ENCODE assay signal across 8 mouse cellular contexts in genomic region chr16:65105184-65105931, GRCm38 (mm10). TPM values are rescaled to one million over a fixed set of nuclear protein-coding genes. Genes with fewer than 3 reads are reported as not detected.
DNase-seq lines count a peak whose midpoint lies in the region; ATAC-seq lines count a peak whose summit lies in the region.

Gene Htr1f, minus strand, starts transcription at chr16:65105854.

- no peak within 1 kb of the TSS for H3K27ac ChIP-seq in hindbrain, embryonic 14.5 days
- no peak within 1 kb of the TSS for H3K27ac ChIP-seq in midbrain, embryonic 13.5 days

- H3K36me3 ChIP-seq in hindbrain, embryonic 14.5 days (replicated peaks; ENCODE audit: control insufficient read depth, insufficient read depth) = no peaks in the 10 kb centered on the region
- H3K36me3 ChIP-seq in midbrain, embryonic 13.5 days = no peaks in the 10 kb centered on the region

- DNase-seq in cerebellum, postnatal 14 days = peak; percentile 14 to 22
- DNase-seq in cerebellum, postnatal 36 days = no peak
- DNase-seq in ovary, postnatal 36 days (ENCODE audit: low spot score) = peak; percentile 17
- DNase-seq in ovary, postnatal 14 days (ENCODE audit: low spot score) = no peak
- DNase-seq in hindbrain, embryonic 14.5 days (ENCODE audit: low spot score) = peak; percentile 43
- DNase-seq in urinary bladder, postnatal 25 days (ENCODE audit: low spot score) = no peak
- no peak for DNase-seq in urinary bladder, postnatal 14 days (ENCODE audit: low spot score)

- H3K27me3 ChIP-seq in hindbrain, embryonic 14.5 days (ENCODE audit: control insufficient read depth, insufficient read depth, low read length) = peaks cover 8% of the 10 kb centered on the region
- peaks cover 21% of the 10 kb centered on the region for H3K27me3 ChIP-seq in midbrain, embryonic 13.5 days

- 5% methylated on average over 40 of the region's 41 CpGs for WGBS in hindbrain, embryonic 14.5 days
- WGBS in midbrain, embryonic 13.5 days = 5% methylated on average over 41 of the region's 41 CpGs

- H3K4me2 ChIP-seq in hindbrain, embryonic 14.5 days (replicated peaks) = peak within 1 kb of the TSS; percentile 91
- H3K4me2 ChIP-seq in midbrain, embryonic 13.5 days (replicated peaks) = peak within 1 kb of the TSS; percentile 81

- no peaks in the 10 kb centered on the region for H3K4me1 ChIP-seq in hindbrain, embryonic 14.5 days (replicated peaks; ENCODE audit: control insufficient read depth, insufficient read depth, low read length)
- peaks cover 9% of the 10 kb centered on the region for H3K4me1 ChIP-seq in midbrain, embryonic 13.5 days (replicated peaks)

- H3K9ac ChIP-seq in hindbrain, embryonic 14.5 days = peak within 1 kb of the TSS; percentile 60
- peak within 1 kb of the TSS; percentile 56 for H3K9ac ChIP-seq in midbrain, embryonic 13.5 days (replicated peaks)

- no peaks in the 10 kb centered on the region for H3K9me3 ChIP-seq in hindbrain, embryonic 14.5 days (ENCODE audit: control insufficient read depth, low read length)
- H3K9me3 ChIP-seq in midbrain, embryonic 13.5 days = 0 out of 2 replicates have a peak, but pooled peaks cover 4% of the 10 kb centered on the region

- peak; percentile 75 for ATAC-seq in hindbrain, embryonic 14.5 days (ENCODE audit: low FRiP score)
- ATAC-seq in midbrain, embryonic 13.5 days = peak; percentile 91

- peak within 1 kb of the TSS; percentile 44 for H3K4me3 ChIP-seq in hindbrain, embryonic 14.5 days (replicated peaks; ENCODE audit: low read length)
- H3K4me3 ChIP-seq in midbrain, embryonic 13.5 days (replicated peaks) = peak within 1 kb of the TSS; percentile 48

RNA-seq across cellular contexts. Expression of gene Htr1f, which starts in this region (rescaled TPM):
- polyA plus RNA-seq in hindbrain, embryonic 14.5 days (2014; fragmentation: Nextera tagmentation; extraction: Ambion mirVana) = 0.59 and 0.60 TPM in 2 replicates
- 0.05 and 0.08 TPM in 2 replicates for polyA plus RNA-seq in midbrain, embryonic 13.5 days (2015; fragmentation: Nextera tagmentation; extraction: Ambion mirVana)

Comparison
In these comparisons a context has a peak if more than half of its experiments do, and no peak if none do; other contexts are left out.
1. DNase-seq: peak in cerebellum, postnatal 14 days (2 of 2) and ovary, postnatal 36 days (single experiment); none in cerebellum, postnatal 36 days (0 of 2), ovary, postnatal 14 days (single experiment), urinary bladder, postnatal 25 days (single experiment) and urinary bladder, postnatal 14 days (single experiment).
2. Peak in DNase-seq, ATAC-seq, H3K4me3 ChIP-seq, H3K9ac ChIP-seq and H3K4me2 ChIP-seq in hindbrain, embryonic 14.5 days; RNA of the gene not detected or under 1 TPM.
3. Peak in ATAC-seq, H3K4me3 ChIP-seq, H3K9ac ChIP-seq and H3K4me2 ChIP-seq in midbrain, embryonic 13.5 days; RNA of the gene not detected or under 1 TPM.